Mouse (Mus musculus) liver, postnatal 0 days (tissue): ENCODE measurements around the gene Dock4.

Experiments used
- CTCF ChIP-seq: sonication (generic); IDR thresholded peaks from 2 replicates; pipeline ENCODE4 v1.5.1; 2016; ENCODE audit warnings: antibody characterized with exemption, low read depth
- EP300 ChIP-seq: IDR thresholded peaks from 2 replicates; pipeline ENCODE4 v1.6.1; 2016; ENCODE audit warnings: antibody characterized with exemption, low read depth, mild to moderate bottlenecking

DNA sequence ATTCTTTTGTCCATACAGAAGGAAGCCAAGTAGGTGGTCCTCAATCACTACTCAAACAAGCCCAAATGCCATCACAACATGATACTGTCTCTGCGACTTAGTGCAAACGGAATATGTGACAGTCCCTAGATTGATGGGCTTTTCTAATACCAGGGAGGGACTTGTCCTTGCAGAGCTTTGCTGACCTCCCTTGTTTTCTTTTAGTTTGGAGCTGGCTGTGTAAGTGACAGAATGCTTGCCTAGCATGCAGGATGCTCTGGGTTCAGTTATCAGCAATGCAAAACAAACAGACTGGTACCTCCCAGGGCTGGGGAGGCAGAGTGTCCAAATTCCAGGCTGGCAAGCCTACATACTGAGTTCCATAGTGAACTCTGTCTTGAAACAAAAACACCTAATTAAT, 7.7 kb upstream of the Dock4 start:
- TF ChIP-seq CTCF (no peak), EP300 (no peak)
